Mouse (Mus musculus): ENCODE measurements around the gene Spata3. TPM values are rescaled to one million over a fixed set of nuclear protein-coding genes. Genes with fewer than 3 reads are reported as not detected.

Spata3 gene
- polyA plus RNA-seq, 1 experiment from 2014 or later = not detected

DNA sequence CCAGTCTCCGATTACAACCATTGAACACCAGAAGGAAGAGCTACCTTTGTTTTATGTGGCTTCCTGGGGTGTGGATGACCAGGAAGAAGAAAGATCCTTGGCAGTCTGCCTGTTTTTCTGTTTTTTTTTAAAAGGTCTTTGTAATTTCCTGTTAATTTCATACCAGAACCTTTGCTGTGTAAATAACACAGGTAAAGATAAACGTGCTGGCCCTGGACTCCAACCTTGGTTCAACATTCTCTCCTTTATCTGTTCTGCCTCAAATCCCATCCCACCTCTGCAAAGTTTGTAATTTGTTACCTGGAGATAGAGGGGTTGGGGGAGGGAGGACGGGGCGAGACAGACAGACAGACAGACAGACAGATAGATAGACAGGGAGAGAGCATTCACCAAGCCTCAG is 23.5 kb downstream of the Spata3 start:
- WGBS = 74% methylated on average over 4 of the region's 4 CpGs
- H3K27me3 ChIP-seq = peaks cover 20% of the 10 kb centered on the region
- ATAC-seq = no peak
- H3K4me3 ChIP-seq (replicated peaks) = no peak overlapping the region
- H3K9me3 ChIP-seq = no peaks in the 10 kb centered on the region; the same call in 1 of the 2 replicates
- H3K4me2 ChIP-seq (replicated peaks) = no peak overlapping the region
- H3K4me1 ChIP-seq (replicated peaks) = no peaks in the 10 kb centered on the region
- H3K27ac ChIP-seq = no peak overlapping the region
- no peak overlapping the region for H3K9ac ChIP-seq (replicated peaks)
- no peaks in the 10 kb centered on the region for H3K36me3 ChIP-seq

DNA sequence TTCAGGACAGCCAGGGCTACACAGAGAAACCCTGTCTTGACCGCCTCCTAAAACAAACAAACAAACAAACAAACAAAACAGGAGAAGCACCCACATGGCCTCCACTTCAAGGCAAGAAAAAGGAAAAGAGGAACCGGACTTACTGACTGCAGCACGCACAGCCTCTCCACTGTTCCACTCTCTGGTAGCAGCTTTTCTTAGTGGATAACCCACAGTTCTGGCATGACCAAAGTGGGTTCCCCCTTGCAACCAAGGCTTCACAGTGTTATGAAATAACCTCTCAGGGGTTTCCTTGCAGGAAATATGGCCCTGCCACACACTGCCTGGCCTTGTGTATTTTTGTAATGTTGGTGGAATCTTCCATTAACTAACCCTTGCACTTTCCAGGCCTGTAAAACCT is 24.2 kb downstream of the Spata3 start:
- H3K4me3 ChIP-seq (replicated peaks) = no peak overlapping the region
- no peak overlapping the region for H3K27ac ChIP-seq
- H3K36me3 ChIP-seq = no peaks in the 10 kb centered on the region
- H3K9ac ChIP-seq (replicated peaks) = no peak overlapping the region
- no peak for ATAC-seq
- no peaks in the 10 kb centered on the region for H3K4me1 ChIP-seq (replicated peaks)
- peaks cover 27% of the 10 kb centered on the region for H3K27me3 ChIP-seq
- H3K4me2 ChIP-seq (replicated peaks) = no peak overlapping the region
- WGBS = 94% methylated on average over 3 of the region's 3 CpGs
- H3K9me3 ChIP-seq = no peaks in the 10 kb centered on the region; the same call in 1 of the 2 replicates

DNA sequence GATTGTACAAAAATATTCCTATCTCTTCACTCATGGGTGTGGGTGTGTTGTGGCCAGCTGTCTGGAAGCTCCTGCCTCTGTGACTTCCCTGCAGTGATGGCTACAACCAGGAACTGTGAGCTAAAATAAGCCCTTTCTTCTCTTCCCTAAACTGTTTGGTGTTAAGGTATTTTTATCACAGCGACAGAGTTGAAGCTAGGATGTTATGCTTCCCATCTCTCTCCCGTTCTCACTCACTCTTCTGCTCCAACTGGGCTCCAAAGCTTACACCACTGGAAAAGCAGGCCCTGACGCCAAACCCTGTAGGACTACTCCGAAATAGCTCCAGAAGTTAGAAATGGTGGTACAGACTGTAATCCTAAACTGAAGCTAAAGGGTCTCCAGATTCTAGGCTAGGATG is 28.4 kb downstream of the Spata3 start:
- H3K27ac ChIP-seq = no peak overlapping the region
- H3K9me3 ChIP-seq = no peaks in the 10 kb centered on the region; the same call in 1 of the 2 replicates
- peaks cover 12% of the 10 kb centered on the region for H3K4me1 ChIP-seq (replicated peaks)
- no peak overlapping the region for H3K9ac ChIP-seq (replicated peaks)
- H3K4me3 ChIP-seq (replicated peaks) = no peak overlapping the region
- WGBS = 59% methylated on average over 4 of the region's 4 CpGs
- H3K36me3 ChIP-seq = no peaks in the 10 kb centered on the region
- no peak overlapping the region for H3K4me2 ChIP-seq (replicated peaks)
- no peak for ATAC-seq
- peaks cover 60% of the 10 kb centered on the region for H3K27me3 ChIP-seq

GRCm38 (mm10) chr1:86045848-86046805 is 29.5 kb downstream of the Spata3 start, which contains the start of gene 2810459M11Rik:
Gene 2810459M11Rik, plus strand, starts transcription at chr1:86045863.
- no peaks in the 10 kb centered on the region; the same call in 1 of the 2 replicates for H3K9me3 ChIP-seq
- peaks cover 60% of the 10 kb centered on the region for H3K27me3 ChIP-seq
- H3K27ac ChIP-seq = no peak within 1 kb of the TSS
- peaks cover 12% of the 10 kb centered on the region for H3K4me1 ChIP-seq (replicated peaks)
- WGBS = under 1% methylated on average over 92 of the region's 110 CpGs
- peak; percentile 82 for ATAC-seq
- H3K9ac ChIP-seq (replicated peaks) = peak within 1 kb of the TSS; percentile 67
- H3K36me3 ChIP-seq = no peaks in the 10 kb centered on the region
- H3K4me3 ChIP-seq (replicated peaks) = peak within 1 kb of the TSS; percentile 55
- peak within 1 kb of the TSS; percentile 79 for H3K4me2 ChIP-seq (replicated peaks)

- H3K4me1 ChIP-seq (replicated peaks) = peaks cover 12% of the 10 kb centered on the region
- H3K36me3 ChIP-seq = no peaks in the 10 kb centered on the region
- H3K9ac ChIP-seq (replicated peaks) = no peak overlapping the region
- peak overlapping the region; percentile 79 for H3K4me2 ChIP-seq (replicated peaks)
- H3K27me3 ChIP-seq = peaks cover 60% of the 10 kb centered on the region
- 9% methylated on average over 24 of the region's 24 CpGs for WGBS
- no peak overlapping the region for H3K27ac ChIP-seq
- H3K4me3 ChIP-seq (replicated peaks) = peak overlapping the region; percentile 55
- ATAC-seq = 0 out of 2 replicates have a peak, but pooled peaks have one; percentile 2
- no peaks in the 10 kb centered on the region for H3K9me3 ChIP-seq
These were observed 30.4 kb downstream of the Spata3 start for GRCm38 (mm10) chr1:86046833-86047563.

DNA sequence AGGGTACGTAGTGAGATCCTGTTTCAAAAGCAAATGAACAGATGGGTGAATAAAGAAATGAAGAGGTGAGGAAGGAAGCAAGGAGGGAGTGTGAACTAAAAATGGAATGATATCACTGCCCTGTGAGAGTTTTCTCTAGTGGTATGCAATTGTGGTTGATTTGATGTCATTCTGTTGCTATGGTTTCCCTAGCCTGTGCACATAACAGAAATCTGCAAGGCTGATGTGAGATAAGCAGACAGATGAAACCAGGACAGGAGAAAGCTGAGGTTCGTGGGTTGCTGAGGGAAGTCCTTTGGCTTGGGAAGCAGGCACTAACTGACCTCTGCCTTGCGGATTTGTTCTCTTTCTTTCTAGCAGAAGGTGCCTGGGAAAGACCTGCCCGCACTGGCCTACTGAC is 31.6 kb downstream of the Spata3 start:
- Histone ChIP-seq H3K4me3 (replicated peaks) (no peak overlapping the region), H3K9ac (replicated peaks) (no peak overlapping the region), H3K4me1 (replicated peaks) (peaks cover 12% of the 10 kb centered on the region), H3K36me3 (no peaks in the 10 kb centered on the region), H3K9me3 (no peaks in the 10 kb centered on the region), H3K27ac (no peak overlapping the region), H3K4me2 (replicated peaks) (no peak overlapping the region), H3K27me3 (peaks cover 57% of the 10 kb centered on the region)
- 81% methylated on average over 4 of the region's 4 CpGs for WGBS
- ATAC-seq = no peak

- 80% methylated on average over 3 of the region's 3 CpGs for WGBS
- no peak for ATAC-seq
- H3K9ac ChIP-seq (replicated peaks) = no peak overlapping the region
- H3K27me3 ChIP-seq = peaks cover 52% of the 10 kb centered on the region
- H3K27ac ChIP-seq = no peak overlapping the region
- H3K4me2 ChIP-seq (replicated peaks) = no peak overlapping the region
- H3K4me3 ChIP-seq (replicated peaks) = no peak overlapping the region
- H3K36me3 ChIP-seq = no peaks in the 10 kb centered on the region
- no peaks in the 10 kb centered on the region for H3K9me3 ChIP-seq
- H3K4me1 ChIP-seq (replicated peaks) = peaks cover 12% of the 10 kb centered on the region
These were observed 32.1 kb downstream of the Spata3 start for GRCm38 (mm10) chr1:86048744-86049143.

- H3K4me3 ChIP-seq (replicated peaks) = no peak overlapping the region
- no peaks in the 10 kb centered on the region for H3K36me3 ChIP-seq
- peak; percentile 51 for ATAC-seq
- no peak overlapping the region; the same call in 1 of the 2 replicates for H3K27ac ChIP-seq
- WGBS = 81% methylated on average over 12 of the region's 12 CpGs
- H3K9me3 ChIP-seq = no peaks in the 10 kb centered on the region
- no peaks in the 10 kb centered on the region for H3K4me1 ChIP-seq (replicated peaks)
- H3K9ac ChIP-seq (replicated peaks) = no peak overlapping the region
- H3K27me3 ChIP-seq = peaks cover 9% of the 10 kb centered on the region
- H3K4me2 ChIP-seq (replicated peaks) = no peak overlapping the region
These were observed 36.7 kb downstream of the Spata3 start for GRCm38 (mm10) chr1:86053198-86053921.

DNA sequence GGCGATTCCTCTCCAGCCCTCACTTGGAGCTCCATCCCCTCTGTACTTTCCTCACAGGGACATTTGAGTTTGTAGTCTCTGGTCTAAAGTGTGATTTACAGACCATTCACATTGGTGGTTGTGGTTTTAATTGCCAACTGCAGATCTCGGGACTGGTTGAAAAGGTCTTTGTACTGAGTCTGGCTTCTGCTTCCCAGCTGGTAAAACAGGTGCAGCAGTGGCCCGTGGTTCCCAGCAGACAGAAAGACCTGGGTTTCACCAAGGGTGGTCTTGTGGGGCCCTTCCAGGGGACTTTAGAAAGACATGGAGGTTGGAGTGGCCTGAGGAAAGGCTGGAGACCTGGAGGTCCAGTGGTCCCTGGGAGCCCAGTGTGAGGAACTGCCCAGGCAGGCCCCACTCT is 38.3 kb downstream of the Spata3 start:
- no peak overlapping the region for H3K9ac ChIP-seq (replicated peaks)
- WGBS = 60% methylated on average over 3 of the region's 3 CpGs
- no peak overlapping the region for H3K4me2 ChIP-seq (replicated peaks)
- no peaks in the 10 kb centered on the region for H3K36me3 ChIP-seq
- peaks cover 4% of the 10 kb centered on the region; the same call in 1 of the 2 replicates for H3K4me1 ChIP-seq (replicated peaks)
- no peak overlapping the region for H3K27ac ChIP-seq
- ATAC-seq = no peak
- no peak overlapping the region for H3K4me3 ChIP-seq (replicated peaks)
- H3K9me3 ChIP-seq = no peaks in the 10 kb centered on the region
- no peaks in the 10 kb centered on the region for H3K27me3 ChIP-seq

DNA sequence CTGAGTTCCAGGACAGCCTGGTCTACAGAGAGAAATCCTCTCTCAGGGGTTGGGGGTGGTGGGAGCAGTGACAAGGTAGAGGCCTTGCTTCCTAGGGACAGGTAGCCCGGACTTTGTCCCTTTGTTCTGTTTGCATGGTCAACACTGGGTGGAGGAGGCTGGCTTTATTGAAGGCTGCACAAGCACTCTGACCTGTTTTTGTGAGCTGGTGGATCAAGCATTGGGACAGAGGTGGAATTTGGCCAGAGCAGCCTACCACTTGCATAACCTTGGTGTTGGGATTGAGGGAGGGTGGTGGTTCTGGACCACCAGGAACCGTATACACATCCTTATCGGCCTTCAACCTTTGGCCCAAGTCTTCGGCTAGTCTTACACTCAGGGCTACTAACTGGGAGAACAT is 39.7 kb downstream of the Spata3 start:
- no peak overlapping the region for H3K4me3 ChIP-seq (replicated peaks)
- ATAC-seq = no peak
- H3K27me3 ChIP-seq = no peaks in the 10 kb centered on the region
- H3K9me3 ChIP-seq = no peaks in the 10 kb centered on the region
- H3K9ac ChIP-seq (replicated peaks) = no peak overlapping the region
- peaks cover 4% of the 10 kb centered on the region; the same call in 1 of the 2 replicates for H3K4me1 ChIP-seq (replicated peaks)
- H3K27ac ChIP-seq = no peak overlapping the region
- H3K36me3 ChIP-seq = no peaks in the 10 kb centered on the region
- WGBS = 93% methylated on average over 4 of the region's 4 CpGs
- no peak overlapping the region for H3K4me2 ChIP-seq (replicated peaks)

DNA sequence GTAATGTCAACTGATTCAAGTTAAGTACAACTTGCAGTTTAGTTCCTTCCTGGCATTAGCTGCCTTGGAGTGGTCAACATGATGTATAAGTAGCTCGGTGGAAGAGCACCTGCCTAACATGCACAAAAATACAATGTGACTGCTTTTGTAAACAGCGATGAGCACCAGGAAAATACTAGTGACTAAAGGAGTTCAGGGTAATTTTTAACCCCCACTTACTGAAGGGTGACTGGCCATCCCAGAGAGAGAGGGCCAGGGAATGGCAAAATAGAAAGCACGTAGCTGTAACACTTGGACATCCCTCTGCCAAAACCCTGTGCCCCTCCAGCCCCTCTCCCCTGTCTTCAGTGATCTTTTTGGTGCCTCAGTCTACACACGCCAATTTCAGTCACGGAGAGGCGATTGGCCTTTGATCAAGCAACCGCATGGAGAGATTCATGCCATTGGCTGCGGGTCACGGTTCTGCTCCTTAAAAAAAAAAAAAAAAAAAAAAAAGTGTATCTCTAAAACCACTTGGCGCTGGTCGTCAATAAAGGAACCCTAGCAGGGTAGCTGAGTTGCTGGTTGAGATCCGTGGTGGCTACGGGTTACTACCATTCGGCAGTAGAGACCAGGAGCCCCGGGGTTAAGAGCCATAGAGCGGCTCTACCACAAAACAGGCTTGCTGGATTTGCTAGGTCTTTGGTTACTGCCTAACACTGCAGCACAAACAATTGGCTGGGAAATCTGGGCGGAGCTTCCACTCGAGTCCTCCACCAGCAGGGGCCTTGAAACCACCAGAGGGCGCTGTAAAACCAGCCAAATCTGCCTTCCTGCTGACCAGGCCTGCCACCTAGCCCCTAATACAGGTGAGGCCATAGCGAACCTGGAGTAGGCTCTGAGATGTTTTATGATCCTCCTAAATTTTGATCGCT is 42.5 kb downstream of the Spata3 start:
- Histone ChIP-seq H3K4me3 (replicated peaks) (peak overlapping the region; percentile 38), H3K9me3 (no peaks in the 10 kb centered on the region), H3K27ac (peak overlapping the region; percentile 67; the same call in 1 of the 2 replicates), H3K36me3 (no peaks in the 10 kb centered on the region), H3K27me3 (no peaks in the 10 kb centered on the region), H3K4me1 (replicated peaks) (peaks cover 4% of the 10 kb centered on the region; the same call in 1 of the 2 replicates), H3K9ac (replicated peaks) (peak overlapping the region; percentile 49), H3K4me2 (replicated peaks) (peak overlapping the region; percentile 59)
- ATAC-seq = peak; percentile 87
- 10% methylated on average over 21 of the region's 21 CpGs for WGBS
